Mouse (Mus musculus): ENCODE data around the gene Tor3a.

Gene Tor3a

GRCm38 (mm10) chr1:156674195-156675000, at the start of gene Tor3a:
Gene Tor3a, minus strand, starts transcription at chr1:156674356.
- peak; percentile 40 for DNase-seq (ENCODE audit: low spot score)

- DNase-seq (ENCODE audit: low spot score) = no peak
These were observed 47.9 kb upstream of the Tor3a start for GRCm38 (mm10) chr1:156722089-156722488.

- DNase-seq (ENCODE audit: low spot score) = no peak
These were observed 45.9 kb upstream of the Tor3a start for GRCm38 (mm10) chr1:156720046-156720445.

- peak; percentile 93 for DNase-seq (ENCODE audit: low spot score)
These were observed 45.0 kb upstream of the Tor3a start, which contains the start of gene Fam20b for GRCm38 (mm10) chr1:156718950-156719805. Gene Fam20b, minus strand, starts transcription at chr1:156719086.

GRCm38 (mm10) chr1:156718286-156718949, 44.3 kb upstream of the Tor3a start:
- DNase-seq (ENCODE audit: low spot score) = peak; percentile 54

GRCm38 (mm10) chr1:156717751-156718285, 43.7 kb upstream of the Tor3a start:
- no peak for DNase-seq (ENCODE audit: low spot score)

GRCm38 (mm10) chr1:156716681-156717080, 42.5 kb upstream of the Tor3a start:
- no peak for DNase-seq (ENCODE audit: low spot score)

GRCm38 (mm10) chr1:156710472-156711098, 36.4 kb upstream of the Tor3a start:
- no peak for DNase-seq (ENCODE audit: low spot score)

- no peak for DNase-seq (ENCODE audit: low spot score)
These were observed 34.5 kb upstream of the Tor3a start for GRCm38 (mm10) chr1:156708672-156709071.

- DNase-seq (ENCODE audit: low spot score) = no peak
These were observed 31.6 kb upstream of the Tor3a start for GRCm38 (mm10) chr1:156705696-156706285.

GRCm38 (mm10) chr1:156703444-156703843, 29.3 kb upstream of the Tor3a start:
- no peak for DNase-seq (ENCODE audit: low spot score)

GRCm38 (mm10) chr1:156702151-156702550, 28.0 kb upstream of the Tor3a start:
- DNase-seq (ENCODE audit: low spot score) = no peak

- DNase-seq (ENCODE audit: low spot score) = no peak
These were observed 12.0 kb upstream of the Tor3a start for GRCm38 (mm10) chr1:156686025-156686661.

GRCm38 (mm10) chr1:156679599-156679998, 5.4 kb upstream of the Tor3a start:
- DNase-seq (ENCODE audit: low spot score) = no peak

GRCm38 (mm10) chr1:156677230-156677629, 3.1 kb upstream of the Tor3a start:
- no peak for DNase-seq (ENCODE audit: low spot score)

- DNase-seq (ENCODE audit: low spot score) = no peak
These were observed 2.4 kb upstream of the Tor3a start for GRCm38 (mm10) chr1:156676596-156676995.

GRCm38 (mm10) chr1:156676171-156676570, 2.0 kb upstream of the Tor3a start:
- DNase-seq (ENCODE audit: low spot score) = peak; percentile 71

GRCm38 (mm10) chr1:156673476-156674194, 521 bp downstream of the Tor3a start:
- DNase-seq (ENCODE audit: low spot score) = no peak

GRCm38 (mm10) chr1:156672720-156673475, 1.3 kb downstream of the Tor3a start:
- DNase-seq (ENCODE audit: low spot score) = no peak
